Mouse (Mus musculus): ENCODE measurements around the gene Dpp6. TPM values are rescaled to one million over a fixed set of nuclear protein-coding genes. Genes with fewer than 3 reads are reported as not detected.
A peak's percentile ranks its signal among the peaks of the same experiment; 100 is the strongest.
"Not testable (repeated sequence)": the region's sequence is repeated elsewhere in the genome, so short reads cannot be mapped to it uniquely, and the experiment has no call there.

Dpp6 gene
- total RNA-seq, 2 experiments from 2014 or later: 0.25 to 0.49 TPM

DNA sequence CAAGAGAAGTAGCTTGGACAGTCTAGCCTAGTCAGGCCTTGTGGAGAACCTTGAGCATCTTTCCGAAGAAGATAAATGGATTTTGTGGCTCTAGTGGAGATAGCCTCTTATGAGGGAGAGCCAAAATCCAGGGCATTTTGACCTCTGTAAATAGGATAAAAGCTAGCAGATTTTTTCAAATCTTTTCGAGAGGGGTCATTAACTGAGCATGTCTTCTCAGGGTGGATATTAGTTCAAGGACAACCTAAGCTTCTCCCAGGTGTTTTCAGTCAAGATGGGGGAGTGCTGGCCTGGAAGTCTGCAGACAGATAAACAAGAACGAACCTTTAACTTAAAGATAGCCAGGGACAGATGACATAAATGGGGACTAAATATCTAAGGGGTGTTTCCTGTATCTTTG lies 581.4 kb downstream of the Dpp6 start:
- no peak for DNase-seq

DNA sequence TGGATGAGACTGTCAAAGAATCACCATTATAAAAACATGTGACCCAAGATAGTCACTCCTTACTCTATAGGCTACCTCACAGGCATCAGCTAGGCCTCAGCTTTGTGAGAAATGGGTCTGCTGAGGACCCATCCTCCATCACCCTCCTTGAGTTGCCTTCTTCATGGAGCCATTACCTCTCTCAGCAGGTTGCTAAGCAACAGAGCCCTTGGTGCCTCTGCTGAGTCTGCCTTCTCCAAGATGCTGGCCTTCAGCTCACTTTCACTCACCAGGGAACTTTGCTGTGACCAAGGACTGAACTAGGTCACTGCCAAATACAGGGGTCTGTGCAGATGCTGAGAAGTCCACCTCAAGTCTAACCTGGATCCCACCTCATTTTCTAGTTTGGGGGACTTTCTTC lies 582.1 kb downstream of the Dpp6 start:
- DNase-seq: no peak

DNA sequence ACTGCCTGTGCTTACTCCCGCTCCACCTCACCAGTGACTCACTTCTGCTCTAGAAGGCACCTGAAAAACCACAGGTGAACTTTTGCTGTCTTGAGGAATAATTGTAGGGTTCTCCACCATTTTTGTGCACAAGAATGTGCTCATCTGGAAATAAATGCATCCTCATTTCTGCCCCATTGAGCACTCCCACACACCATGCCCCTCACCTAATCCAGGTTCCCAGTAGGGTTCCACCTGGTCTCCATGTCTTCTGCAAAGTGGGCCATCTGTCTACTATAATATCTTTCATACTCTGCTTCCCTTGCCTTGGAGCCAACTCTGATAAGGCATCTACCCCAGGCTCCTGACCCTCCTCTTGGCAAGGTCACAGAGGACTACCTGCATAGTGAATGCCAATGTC lies 585.6 kb downstream of the Dpp6 start:
- no peak for DNase-seq

DNA sequence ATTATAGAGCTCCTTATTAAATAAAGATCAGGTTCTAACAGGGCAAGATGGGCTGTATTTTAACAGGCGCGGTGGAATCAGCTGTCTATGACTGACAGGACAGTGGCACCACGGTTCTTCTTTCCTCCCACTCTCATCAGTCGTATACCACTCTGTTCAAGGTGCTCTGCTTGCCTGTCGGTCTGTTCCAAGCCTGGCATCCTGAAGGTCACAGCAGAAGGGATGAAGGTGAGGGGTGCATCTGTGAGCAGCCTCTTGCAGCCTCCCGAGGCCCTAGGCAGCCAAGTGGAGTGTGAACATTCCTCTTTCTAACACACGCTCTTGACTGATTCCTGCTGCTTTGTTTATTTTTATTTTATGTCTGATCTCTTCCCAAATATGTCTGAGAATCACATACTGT lies 591.9 kb downstream of the Dpp6 start:
- DNase-seq: no peak

DNA sequence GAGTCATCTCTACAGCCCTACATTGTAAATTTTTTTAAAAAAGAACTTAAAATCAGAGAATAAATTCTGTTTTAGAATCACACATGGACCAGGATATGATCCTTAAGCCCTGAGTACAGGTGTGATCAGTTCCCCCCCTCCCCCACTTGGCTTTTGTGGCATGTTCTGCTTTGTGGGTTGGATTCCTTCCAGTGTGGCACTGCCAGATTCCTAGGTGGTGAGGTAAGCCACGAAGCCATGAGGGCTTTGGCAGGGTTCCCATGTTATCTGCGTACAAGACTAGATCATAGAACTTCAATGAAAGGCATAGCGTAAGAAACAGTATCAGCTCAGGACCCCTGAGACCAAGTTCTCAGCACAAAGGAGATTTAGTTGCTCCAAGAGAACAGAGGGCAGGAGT lies 596.0 kb downstream of the Dpp6 start:
- DNase-seq: peak; percentile 43 to 52

DNA sequence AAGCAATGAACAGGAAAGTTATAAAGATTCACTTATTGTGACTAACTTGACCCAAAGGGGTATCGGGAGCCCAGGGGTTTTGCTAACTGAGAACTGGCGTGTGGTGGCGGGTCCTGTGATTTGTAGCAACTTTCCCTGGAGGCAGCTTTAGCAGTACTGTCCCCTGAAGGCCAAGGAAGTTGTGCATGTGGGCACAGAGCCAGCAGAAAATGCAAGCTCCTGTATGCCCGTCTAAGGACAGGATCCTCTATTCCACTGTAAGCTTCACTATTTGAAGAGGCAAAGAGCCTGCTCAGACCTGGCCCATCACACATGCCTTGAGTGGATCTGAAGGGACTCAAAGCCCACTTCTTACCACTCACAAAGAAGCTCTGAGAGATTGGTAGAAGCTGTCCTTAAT lies 598.5 kb downstream of the Dpp6 start:
- DNase-seq: no peak

DNA sequence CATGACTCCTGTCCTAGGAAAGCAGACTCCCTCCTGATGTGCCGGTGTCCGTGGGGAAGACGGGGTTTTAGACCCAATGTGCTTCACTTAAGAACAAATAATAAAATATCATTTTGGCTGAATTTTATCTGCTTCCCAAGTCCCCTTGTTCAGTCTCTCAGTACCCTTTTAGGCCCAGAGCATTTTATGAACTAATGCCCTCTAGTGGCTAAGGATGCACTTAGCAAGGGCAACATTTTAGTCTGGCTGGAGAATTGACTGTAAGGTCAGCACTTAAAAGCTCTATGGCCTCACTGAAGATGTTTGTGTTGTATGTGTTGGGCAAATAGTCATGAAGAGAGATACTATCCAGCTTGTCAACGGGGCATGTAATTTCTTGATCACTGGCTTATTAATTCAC lies 599.6 kb downstream of the Dpp6 start:
- peak in 1 of 2 experiments; percentile 7 for DNase-seq

DNA sequence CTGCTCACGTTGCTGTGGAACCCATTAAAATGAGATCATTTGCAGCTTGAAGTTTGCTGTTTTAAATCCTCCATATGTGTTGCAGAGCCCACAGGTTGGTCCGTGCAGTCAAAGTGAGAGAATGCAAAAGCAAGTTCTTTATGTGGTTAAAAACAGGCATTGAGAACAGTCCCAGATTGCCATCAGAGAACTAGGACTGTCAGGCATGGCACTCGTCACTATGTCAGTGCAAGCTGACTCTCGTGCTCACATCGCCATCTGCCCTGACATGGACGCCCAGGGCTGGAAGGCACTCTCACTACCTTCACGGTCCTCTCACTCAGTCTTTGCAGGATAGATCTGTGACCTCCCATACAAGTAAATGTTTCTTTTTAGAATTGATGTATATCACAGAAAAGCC lies 600.4 kb downstream of the Dpp6 start:
- no peak for DNase-seq

DNA sequence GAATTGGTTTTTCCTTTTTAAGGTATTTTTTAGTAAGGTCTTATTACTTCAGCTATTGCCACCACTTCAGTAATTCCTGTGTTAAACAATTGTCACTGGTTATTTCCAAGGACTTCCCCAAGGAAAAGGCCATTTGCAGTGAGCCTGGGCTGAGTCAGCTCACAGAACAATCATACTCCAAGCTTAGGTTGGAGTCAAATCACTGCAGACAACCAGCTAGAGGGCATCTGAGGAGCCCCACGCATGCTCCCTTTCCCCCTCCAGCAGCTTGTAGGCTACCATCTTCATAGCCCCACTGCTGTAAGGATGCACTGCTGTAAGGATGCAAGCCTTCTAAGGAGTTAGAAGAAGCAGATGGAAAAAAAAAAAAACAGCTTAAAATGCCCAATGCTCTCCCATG lies 601.9 kb downstream of the Dpp6 start:
- DNase-seq: no peak

DNA sequence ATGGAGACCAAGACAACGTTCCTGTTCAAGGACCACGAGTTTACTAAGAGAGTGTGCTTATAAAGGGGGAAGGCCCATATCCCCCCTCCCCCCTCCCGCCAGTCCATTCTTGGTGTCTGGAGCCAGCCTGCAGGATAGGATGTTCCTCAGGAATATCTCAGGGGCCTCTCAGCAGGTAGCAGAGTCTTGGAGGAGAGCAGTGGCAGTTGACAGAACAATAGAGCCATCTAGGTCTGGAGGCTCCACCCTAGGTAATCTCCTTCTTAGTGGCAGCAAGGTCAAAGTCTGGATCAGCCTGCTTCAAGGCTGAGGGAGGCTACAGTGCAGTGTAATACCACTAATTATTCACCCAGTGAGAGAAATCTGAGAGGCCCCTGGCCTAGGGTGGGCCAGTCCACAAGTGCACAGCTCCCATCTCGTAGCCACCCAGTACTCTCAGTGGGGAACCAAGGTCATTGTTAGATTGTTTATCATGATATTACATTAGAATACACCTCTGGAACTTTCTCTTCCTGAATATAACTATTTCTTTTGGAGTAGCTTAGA lies 604.2 kb downstream of the Dpp6 start:
- no peak for DNase-seq

DNA sequence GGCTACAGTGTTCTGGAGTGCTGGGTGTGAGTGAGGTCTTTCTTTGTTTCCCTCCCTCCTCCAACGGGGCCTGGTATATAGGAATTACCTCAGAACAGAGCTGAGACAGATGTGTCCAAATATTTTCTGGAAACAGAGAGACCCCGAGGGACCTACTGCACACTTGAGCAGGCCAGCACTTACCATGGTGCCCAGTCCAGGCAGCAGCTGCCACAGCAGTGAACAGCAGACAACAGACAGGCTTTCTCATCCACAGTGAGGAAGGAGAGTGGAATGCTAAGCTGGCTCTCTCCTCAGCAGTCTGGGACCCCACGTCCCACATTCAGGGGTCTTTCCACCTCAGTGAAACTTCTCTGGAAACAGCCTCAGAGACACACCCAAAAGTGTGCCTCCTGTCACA lies 606.8 kb downstream of the Dpp6 start:
- DNase-seq: no peak

DNA sequence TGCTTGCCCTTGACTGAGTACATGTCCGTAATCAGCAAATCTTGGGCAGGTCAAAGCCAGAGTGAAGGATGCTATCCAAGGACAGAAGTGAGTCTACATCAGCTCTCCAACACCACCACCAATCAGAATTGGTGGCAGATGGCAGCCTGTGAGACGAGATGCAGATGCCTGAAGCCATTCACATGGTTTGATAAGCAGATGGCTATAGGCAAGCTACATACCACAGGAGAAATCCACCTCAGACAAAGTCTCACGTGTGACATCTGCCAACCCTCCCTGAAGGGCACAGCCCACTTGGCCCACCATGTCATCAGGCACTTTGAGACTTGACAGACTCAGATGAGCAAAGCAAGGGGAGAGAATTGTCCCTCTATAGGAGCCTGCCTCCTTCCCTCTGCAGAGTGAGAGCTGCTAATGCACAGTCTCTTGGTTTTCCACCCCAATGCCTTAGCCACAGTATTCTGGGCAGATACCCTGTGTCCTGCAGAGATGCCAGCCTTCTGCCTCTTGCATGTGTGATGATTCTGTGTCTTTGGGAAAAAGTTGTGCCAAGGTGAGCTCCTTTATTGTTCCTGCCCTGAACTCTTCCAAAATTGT lies 607.6 kb downstream of the Dpp6 start:
- DNase-seq: no peak

DNA sequence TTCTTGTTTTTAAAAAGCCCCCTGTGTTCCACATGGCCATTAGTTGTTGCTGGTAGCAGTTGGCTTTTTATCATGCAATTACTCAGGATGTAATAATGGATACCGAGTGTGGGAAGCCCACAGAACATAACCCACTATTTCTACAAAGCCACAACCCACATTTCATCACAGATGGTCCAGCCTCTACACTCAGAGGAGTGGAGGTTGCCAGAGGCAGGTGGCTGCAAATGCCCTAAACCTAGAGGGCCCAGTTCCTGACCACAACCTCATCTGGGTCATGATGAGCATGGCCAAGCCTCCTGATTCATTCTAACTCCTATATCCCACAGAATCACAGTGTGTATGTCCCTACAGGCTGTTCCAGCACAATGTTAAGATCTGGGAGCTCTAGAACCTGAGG lies 609.2 kb downstream of the Dpp6 start:
- DNase-seq: no peak

DNA sequence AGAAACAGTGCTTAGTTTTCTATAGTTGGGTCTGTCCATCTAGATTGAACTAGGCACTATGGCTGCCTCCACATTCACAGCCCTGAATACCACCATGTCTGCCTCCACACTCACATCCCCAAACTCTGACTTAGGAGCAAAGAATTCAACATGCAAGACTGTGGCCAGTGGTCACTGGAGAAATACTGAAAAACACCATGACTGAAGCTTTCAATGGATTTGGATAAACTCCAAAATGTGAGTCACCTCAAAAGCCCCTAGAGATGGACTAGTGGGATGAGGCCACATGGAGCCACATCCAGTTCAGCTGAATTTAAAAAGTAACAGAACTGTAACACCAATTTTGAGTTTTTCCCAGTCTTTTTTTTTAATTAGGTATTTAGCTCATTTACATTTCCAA lies 616.6 kb downstream of the Dpp6 start:
- DNase-seq: no peak

DNA sequence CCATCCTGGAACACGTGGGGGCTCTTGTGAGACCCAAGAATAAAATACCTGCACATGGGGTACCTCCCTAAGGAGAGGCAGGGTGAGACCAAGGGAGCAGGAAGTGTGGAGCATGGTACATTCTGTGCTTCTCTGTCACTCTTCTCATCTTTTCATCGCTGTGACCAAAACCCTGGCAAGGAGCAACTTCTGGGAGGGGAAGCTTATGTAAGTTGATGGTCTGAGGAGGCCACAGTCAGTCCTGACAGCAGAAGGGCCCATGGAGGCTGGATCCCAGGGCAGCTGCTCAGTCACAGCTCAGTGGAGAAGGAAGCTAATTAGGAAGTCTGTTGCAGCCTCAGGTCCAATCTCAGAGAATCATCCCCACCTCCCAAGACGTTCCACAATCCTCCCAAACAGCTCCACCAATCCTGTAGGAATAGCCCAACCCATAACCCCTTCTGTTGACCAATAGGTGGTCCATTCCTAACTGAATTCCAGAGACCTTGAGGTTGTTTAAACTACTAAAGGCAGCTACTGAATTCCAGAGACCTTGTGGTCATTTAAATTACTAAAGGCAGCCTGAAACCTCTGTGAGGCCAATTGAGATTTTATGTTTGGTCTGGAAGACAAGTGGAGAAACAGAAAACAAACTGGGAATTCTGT lies 636.3 kb downstream of the Dpp6 start:
- no peak for DNase-seq

DNA sequence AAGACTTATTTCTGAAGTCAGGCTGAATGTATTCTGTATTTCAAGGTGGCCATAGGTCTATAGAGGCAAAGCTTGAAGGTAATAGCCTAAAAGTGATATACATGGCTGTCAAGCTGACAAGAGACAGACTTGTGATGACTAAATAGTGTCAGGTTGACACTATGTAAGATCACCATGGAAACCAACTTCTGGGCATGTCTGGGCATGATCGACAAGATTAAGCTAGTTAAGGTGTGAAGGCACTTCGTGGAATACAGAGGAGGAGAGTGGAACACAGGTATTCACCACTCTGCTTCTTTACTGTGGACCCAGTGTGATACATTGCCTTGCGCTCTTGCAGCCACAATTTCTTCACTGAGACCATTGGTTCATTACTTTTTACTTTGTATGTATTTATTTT lies 637.4 kb downstream of the Dpp6 start:
- no peak for DNase-seq

DNA sequence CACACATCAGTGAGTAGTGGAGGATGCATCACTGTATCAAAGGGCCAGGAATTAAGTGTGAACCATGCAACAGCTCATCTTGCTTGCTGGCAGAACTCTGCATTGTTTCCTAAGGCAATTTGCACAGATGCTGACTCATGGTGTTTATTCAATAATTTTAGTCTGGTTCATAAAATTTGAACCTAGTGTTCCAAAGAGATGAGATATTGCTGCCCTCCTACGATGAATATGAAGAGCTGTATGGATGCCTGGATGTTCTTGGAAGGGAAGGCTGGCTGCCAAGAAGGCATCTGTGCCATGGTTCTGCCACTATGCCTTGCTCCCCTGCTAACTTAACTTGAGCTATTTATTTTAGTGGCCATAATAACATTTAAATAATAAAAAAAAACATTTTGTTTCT lies 640.0 kb downstream of the Dpp6 start:
- DNase-seq: no peak

DNA sequence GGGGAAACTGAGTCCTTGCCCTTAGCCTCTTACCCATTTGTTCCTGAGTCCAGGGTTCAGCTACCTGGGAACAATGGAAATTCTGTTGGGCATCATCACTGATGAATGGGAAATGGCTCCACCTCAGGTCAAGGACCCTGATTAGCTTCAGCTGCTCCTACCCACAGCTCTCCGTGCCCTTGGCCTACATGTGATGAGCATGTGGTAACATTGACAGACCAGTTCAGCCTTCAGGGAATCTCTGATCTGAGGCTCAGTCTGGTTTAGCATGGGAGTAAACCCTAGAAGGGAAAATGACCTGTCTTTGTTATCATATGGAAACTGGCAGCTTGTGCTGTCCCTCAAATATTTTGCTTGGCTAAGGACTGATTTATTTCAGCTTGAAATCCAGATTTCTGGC lies 640.7 kb downstream of the Dpp6 start:
- DNase-seq: no peak

DNA sequence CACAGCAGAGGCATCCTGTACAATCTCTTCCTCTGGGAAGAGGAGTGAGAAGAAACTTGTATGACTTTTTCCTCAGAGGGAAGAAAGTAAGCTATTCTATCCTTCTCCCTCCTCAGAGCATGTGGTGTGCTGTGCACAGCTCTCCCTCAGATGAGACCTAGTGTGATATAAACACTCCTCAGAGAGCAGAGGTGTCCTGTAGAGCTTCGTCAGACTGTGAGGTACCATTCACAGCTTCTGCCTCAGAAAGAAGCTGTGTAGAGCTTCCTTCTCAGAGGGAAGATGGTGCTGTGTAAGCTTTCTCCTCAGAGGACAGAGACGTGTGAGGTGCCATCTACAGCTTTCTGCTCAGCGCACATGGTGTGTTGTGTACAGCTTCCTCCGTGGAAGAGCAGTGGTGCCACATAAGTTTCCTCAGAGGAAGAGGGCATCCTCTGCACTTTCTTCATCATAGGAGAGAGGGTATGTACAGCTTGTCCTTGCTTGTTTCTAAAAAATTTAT lies 658.0 kb downstream of the Dpp6 start:
- no peak for DNase-seq

DNA sequence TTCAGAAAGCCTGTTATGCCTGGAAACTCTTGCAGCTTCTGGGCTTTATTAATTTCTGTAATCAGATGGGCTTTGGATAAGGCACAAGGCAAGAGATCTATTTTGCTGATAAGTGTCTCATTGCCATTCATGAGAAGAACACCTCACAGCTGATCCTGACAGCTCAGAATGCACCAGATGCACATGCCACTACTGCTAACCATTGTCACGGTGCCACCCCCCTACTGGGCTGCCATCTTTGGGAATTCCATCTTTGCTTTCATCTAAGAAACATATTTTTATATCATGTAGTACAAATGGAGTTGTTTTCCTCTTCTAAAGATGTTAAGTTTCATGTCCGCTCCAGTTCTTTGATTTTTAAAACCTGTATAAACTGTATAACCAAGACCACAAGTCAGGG lies 664.7 kb downstream of the Dpp6 start:
- no peak for DNase-seq

DNA sequence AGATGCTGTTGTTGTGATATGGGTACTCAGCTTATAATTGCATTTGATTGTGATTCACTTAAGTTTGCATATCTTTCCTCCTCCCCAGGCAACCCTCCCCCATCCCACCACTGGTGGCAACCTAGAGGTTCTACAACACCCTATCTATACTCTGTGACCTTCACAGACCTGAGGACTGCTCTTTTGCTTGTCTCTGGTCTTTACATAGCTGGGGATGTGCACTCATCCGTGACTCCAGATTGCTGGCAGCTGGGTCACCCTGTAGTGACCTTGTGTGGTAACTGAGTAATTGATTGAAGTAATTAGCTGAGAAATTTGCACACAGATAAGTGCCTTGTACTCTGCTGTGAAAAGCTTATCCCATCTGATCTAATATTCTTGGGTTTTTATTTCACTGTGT lies 669.1 kb downstream of the Dpp6 start:
- DNase-seq: no peak

DNA sequence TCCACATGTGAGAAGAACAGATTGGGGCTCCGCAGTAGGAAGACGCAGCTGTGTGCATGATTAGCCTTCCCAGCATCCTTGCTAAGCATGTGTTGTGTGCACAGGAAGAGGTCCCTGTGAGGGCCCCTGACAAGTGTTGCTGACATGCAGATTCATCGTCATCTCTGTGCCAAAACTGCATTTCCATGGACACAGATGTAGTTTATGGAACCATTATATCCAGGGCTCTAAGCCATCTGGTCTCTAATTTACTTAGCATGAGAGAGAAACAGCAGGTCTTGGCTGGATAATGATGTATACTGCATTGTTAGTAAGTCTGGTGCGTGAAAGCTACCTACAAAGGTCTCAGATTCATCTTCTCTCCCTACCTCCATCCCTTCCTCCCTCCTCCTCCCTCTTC lies 673.9 kb downstream of the Dpp6 start:
- no peak for DNase-seq

DNA sequence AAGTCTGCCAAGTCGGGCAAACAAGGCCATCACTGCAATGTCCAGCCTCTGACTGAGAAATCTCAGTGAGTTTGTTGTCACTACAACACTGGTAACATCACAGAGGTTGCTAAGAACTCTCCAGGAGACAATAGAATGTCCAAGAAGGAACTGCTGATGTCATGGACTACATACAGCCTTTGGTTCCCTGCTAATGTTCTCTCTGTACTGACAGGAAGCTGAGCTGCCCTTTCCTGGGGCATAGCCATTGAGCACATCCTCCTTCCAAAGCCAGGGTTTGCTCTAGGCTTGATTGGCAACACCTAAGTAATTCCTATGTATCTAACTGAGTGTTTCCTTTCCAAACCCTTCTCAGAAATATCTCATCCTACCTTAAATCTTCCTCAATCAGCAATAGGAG lies 684.3 kb downstream of the Dpp6 start, which contains the start of gene Speer4b:
Gene Speer4b (minus strand): TSS at position 101 of the 400 bp plus-strand sequence.
- DNase-seq: not testable (repeated sequence)

DNA sequence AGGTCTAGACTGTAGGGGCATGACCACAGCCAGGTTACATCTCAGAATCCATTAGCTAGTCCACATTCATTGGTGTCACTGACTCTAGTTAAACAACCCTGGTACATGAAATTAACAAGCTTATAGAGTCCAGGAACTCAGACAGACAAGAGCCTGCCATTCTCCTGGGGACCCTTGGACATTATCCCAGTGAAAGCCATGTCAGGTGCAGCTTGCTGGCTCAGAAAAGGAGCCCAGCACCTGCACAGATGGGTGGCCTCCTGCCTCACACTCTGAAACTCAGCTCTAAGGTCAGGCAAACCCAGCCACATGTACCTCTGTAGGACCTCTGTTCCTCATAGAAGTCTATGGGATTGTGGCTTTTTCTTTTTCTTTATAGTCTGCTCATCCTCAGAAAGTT lies 701.7 kb downstream of the Dpp6 start:
- DNase-seq: no peak
